In the genomic region with DNA sequence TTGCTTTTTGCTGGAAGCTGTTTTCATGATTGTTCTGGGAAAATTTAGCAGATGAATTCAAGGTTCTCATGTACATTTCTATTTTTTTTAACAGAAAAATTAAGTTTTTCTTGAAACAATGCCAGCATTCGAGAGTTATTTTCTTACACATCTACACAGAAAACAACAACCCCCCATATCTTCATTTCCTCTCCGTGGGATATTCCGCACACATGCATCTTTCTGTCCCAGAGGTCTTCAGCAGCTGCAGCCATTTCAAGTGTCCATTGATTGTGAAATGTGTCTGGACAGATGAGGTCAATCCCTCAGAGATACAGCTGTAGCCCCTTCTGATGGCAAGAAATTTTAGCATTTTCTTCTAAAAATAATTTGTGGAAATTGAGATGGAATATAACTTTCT, we compare ENCODE assay signal across 14 mouse cellular contexts.
"Had no signal": no experiment of that assay in that cellular context is flagged by ENCODE, and none has a peak within 500 bp of the region (broad histone marks: within the 10 kb centered on the region; RNA-seq: fewer than 3 reads in every experiment).

No protein-coding gene starts in this region.

- H3K9ac ChIP-seq: limb, embryonic 15.5 days; liver, embryonic 14.5 days; liver, postnatal 0 days; lung, embryonic 15.5 days had no signal

- H3K27me3 ChIP-seq: limb, embryonic 15.5 days; lung, embryonic 15.5 days had no signal

- H3K36me3 ChIP-seq: limb, embryonic 15.5 days; lung, embryonic 15.5 days had no signal

- DNase-seq: kidney, postnatal 25 days; layer of hippocampus, adult 9-11 months; liver, postnatal 0 days; lung, postnatal 14 days; lung, postnatal 4 days; midbrain, embryonic 14.5 days; thymus, adult 2 months; thymus, postnatal 25 days had no signal

- H3K4me3 ChIP-seq: layer of hippocampus, adult 2 months; limb, embryonic 15.5 days; lung, embryonic 15.5 days had no signal

- H3K27ac ChIP-seq: kidney, postnatal 0 days; layer of hippocampus, adult 2 months; limb, embryonic 15.5 days; liver, embryonic 14.5 days; lung, embryonic 15.5 days; stomach, postnatal 0 days had no signal
